Mouse (Mus musculus): ENCODE data around the gene Ppp1r35. TPM values are rescaled to one million over a fixed set of nuclear protein-coding genes. Genes with fewer than 3 reads are reported as not detected.

Gene Ppp1r35
- polyA plus RNA-seq (2017; shearing (Covaris generic)), result 39.6 TPM

GRCm38 (mm10) chr5:137778635-137779034 is at the start of gene Ppp1r35:
TSS of gene Ppp1r35 (plus strand) at chr5:137778849.

GRCm38 (mm10) chr5:137741023-137741931 is 37.4 kb upstream of the Ppp1r35 start, which contains the start of gene Nyap1:
TSS of gene Nyap1 (minus strand) at chr5:137741607.

DNA sequence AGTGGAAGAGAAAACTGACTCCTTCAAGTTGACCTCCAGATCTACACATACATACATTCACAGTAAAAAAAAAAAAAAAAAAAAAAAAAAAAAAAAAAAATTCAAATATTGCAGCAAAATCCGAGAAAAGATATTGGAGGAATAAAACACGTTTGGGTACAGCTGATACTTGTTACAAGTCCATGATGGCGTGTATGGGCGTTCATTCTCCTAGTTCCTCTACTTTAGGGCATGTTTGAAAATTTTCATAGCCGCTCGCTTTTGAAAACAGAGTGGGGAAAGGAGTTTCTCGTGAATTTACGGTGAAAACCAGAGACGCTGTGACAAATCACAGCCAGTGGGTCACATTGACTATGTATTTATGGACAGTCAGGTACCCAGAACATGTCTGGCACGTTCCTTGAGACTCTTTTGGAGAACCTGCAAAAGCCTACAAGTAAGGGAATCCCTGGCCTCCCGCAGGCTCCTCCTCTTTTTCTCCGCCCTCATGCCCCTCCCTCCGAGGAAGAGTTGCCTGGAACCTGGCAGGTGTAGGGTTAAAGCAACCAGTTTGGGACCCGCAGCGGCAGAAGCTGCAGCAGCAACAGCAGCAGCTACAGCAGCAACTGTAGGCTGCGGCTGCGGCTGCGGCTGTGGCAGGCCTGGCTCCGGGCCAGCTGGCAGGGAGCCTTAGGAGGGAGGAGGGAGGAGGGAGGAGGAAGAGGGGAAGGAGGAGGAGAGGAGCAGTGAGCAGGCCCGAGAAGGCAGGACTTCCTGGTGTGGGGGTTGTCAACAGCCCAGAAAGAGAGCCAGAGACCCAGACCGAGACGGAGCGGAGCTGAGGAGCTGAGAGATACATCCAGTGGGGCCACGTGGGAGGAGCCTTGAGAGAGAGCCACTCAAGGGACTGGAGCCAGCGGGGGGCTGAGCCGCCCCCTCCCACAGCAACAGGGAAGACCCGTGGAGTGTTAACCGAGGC is 33.2 kb upstream of the Ppp1r35 start, which contains the start of gene Tsc22d4:
Gene Tsc22d4, plus strand, starts transcription at position 517 of the 958 bp plus-strand sequence.

DNA sequence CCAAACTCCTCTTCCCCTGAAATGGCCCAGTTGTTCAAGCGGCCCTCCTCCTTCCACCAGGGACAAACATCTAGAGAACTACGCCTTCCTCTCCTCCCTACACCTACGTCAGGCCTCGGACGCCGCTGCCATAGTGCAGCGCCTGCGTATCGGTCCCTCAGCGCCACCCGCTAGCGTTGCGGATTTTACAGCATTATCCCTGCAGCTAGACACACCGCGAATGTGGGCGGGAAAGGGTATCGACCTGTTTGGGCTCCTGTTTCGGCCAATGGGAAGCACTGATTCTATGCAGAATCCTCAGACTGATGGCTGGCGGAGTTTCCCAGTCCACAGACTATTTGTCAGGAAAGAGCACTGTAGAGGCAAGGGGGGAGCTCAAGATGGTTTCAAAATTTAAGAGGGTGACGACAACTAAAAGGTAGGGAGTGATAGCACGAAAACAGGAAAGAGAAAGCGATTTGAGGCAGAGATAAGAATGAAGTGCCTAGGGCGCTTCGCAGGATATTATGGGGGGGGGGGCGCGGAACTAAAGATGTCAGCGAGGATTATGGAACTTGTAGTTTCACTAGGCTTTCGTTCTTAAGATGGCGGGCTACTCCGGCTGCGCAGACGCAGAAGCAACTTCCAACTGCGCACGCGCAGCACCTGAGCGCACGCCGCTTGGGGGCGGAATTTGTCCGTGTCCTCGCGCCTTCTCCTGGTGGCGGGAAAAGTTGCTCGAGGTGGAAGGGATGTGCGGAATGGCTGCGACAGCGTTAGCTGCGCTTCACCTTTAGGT is 8.7 kb downstream of the Ppp1r35 start, which contains the start of the genes Mepce and Zcwpw1:
Gene Mepce, minus strand, starts transcription at position 505 of the 778 bp plus-strand sequence.
Gene Zcwpw1, plus strand, starts transcription at position 648 of the 778 bp plus-strand sequence.

Other genes starting within 250 kb of the Ppp1r35 start
- not detected for gene Epo, start 245.6 kb upstream of the Ppp1r35 start, polyA plus RNA-seq (2017; shearing (Covaris generic))
- 205 TPM for gene Gnb2, start 245.3 kb upstream of the Ppp1r35 start, polyA plus RNA-seq (2017; shearing (Covaris generic))
- not detected for gene Actl6b, start 225.3 kb upstream of the Ppp1r35 start, polyA plus RNA-seq (2017; shearing (Covaris generic))
- 0.39 TPM for gene Tfr2, start 209.0 kb upstream of the Ppp1r35 start, polyA plus RNA-seq (2017; shearing (Covaris generic))
- 99.5 TPM for gene Mospd3, start 177.8 kb upstream of the Ppp1r35 start, polyA plus RNA-seq (2017; shearing (Covaris generic))
- 2.4 TPM for gene Pcolce, start 165.1 kb upstream of the Ppp1r35 start, polyA plus RNA-seq (2017; shearing (Covaris generic))
- 0.93 TPM for gene Fbxo24, start 149.8 kb upstream of the Ppp1r35 start, polyA plus RNA-seq (2017; shearing (Covaris generic))
- gene Lrch4, start 149.7 kb upstream of the Ppp1r35 start, polyA plus RNA-seq (2017; shearing (Covaris generic)), result 383 TPM
- gene Gm20605, start 149.7 kb upstream of the Ppp1r35 start, polyA plus RNA-seq (2017; shearing (Covaris generic)), result 98.4 TPM
- 164 TPM for gene Sap25, start 137.5 kb upstream of the Ppp1r35 start, polyA plus RNA-seq (2017; shearing (Covaris generic))
- not detected for gene Irs3, start 133.1 kb upstream of the Ppp1r35 start, polyA plus RNA-seq (2017; shearing (Covaris generic))
- 35.1 TPM for gene Agfg2, start 94.1 kb upstream of the Ppp1r35 start, polyA plus RNA-seq (2017; shearing (Covaris generic))
- 0.57 TPM for gene Nyap1, start 37.2 kb upstream of the Ppp1r35 start, polyA plus RNA-seq (2017; shearing (Covaris generic))
- 412 TPM for gene Tsc22d4, start 33.1 kb upstream of the Ppp1r35 start, polyA plus RNA-seq (2017; shearing (Covaris generic))
- gene Mepce, start 8.8 kb downstream of the Ppp1r35 start, polyA plus RNA-seq (2017; shearing (Covaris generic)), result 17.5 TPM
- gene Zcwpw1, start 8.9 kb downstream of the Ppp1r35 start, polyA plus RNA-seq (2017; shearing (Covaris generic)), result 8.9 TPM
- 2.7 TPM for gene Pilra, start 57.4 kb downstream of the Ppp1r35 start, polyA plus RNA-seq (2017; shearing (Covaris generic))
- gene Pilrb1, start 79.3 kb downstream of the Ppp1r35 start, polyA plus RNA-seq (2017; shearing (Covaris generic)), result 3.6 TPM
- gene Pilrb2, start 93.0 kb downstream of the Ppp1r35 start, polyA plus RNA-seq (2017; shearing (Covaris generic)), result 2.2 TPM
- not detected for gene Cyp3a13, start 142.8 kb downstream of the Ppp1r35 start, polyA plus RNA-seq (2017; shearing (Covaris generic))
- gene Gjc3, start 184.2 kb downstream of the Ppp1r35 start, polyA plus RNA-seq (2017; shearing (Covaris generic)), result not detected
- not detected for gene Azgp1, start 202.7 kb downstream of the Ppp1r35 start, polyA plus RNA-seq (2017; shearing (Covaris generic))
- not detected for gene Smok3a, start 242.4 kb downstream of the Ppp1r35 start, polyA plus RNA-seq (2017; shearing (Covaris generic))
- not detected for gene Smok3b, start 242.6 kb downstream of the Ppp1r35 start, polyA plus RNA-seq (2017; shearing (Covaris generic))